Mouse (Mus musculus) testis, adult 2 months (tissue): ENCODE measurements at regions not wholly inside any gene's neighbourhood (a gene's known extent, or its start where the extent isn't known, plus 50 kb on each side); places are given as distances from the start of the nearest gene placed in this dataset.

ENCODE experiments used
- CTCF ChIP-seq: fragments of 200-500 bp; IDR thresholded peaks from 2 replicates; pipeline ENCODE4 v1.5.1; 2012; ENCODE audit warnings: low read depth, mild to moderate bottlenecking, inconsistent platforms, low read length, moderate library complexity; ENCODE audit not compliant: control insufficient read depth, insufficient read depth, insufficient replicate concordance
- POLR2A ChIP-seq: fragments of 200-500 bp; IDR thresholded peaks from 2 replicates; pipeline ENCODE4 v1.6.1; 2012; ENCODE audit warnings: low read depth, mild to moderate bottlenecking, inconsistent platforms, low read length, moderate library complexity; ENCODE audit not compliant: control insufficient read depth

DNA sequence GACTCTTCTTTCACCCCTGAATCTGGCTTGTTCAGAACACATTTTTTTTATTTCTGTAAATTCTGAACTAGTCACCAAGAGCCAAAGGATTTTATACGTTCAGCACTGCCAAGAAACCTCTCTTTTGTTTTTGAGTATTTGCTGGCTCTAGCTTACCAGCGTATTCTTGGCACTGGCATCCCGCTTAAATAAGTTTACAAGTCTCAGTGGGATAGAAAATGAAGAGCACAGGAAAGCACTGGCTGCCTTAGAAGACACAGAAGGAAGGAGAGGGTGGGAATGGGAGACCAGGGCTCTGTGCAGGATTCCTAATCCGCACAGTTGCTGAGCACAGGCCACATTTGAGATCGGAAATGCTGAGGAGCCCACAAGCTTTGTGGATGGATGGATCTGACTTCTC lies 306.7 kb upstream of the Klhl29 start:
- TF ChIP-seq CTCF (no peak), POLR2A (no peak)
